Mouse (Mus musculus): ENCODE data around the gene Dmrtb1. TPM values are rescaled to one million over a fixed set of nuclear protein-coding genes. Genes with fewer than 3 reads are reported as not detected.

The Dmrtb1 gene
- total RNA-seq, 4 experiments from 2014 or later = 0.59 to 1.4 (median 0.76) TPM; not detected in 1

DNA sequence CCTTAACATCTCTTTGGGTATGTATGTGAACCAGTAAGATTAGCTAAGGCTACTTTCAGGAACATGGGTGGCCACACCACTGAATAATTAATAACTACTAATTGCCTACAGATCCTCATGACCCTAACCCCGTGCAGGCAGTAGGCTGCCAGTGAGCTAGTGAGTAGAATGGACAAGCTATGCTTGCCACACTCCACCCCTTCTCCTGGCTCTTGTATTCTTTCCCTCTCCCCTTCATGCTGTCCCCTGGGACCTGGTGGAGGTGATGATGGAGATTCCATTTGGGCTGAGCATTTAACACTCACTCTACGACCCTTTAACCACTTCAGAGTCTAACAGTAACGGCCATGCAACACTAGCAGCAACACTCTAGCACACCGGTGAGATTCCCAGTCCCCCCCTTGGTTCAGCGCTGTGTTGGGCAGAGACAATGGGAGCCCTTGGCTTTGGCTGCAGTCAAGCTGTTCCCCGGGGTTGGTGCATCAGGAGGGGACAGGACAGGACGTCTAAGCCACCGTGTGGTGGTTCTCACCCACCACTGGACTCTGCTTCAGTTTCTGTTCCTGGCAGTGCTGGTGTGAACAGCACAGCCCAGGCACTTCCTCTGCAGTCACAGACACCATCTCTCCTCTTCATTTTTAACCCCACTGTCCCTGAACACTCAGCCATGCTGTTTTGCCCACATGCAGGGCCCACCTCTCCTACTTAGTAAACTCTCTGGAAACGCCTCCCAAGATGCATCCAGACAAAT is 2.8 kb downstream of the Dmrtb1 start:
- no peak for DNase-seq (ENCODE audit: low spot score in 2 of 2)

DNA sequence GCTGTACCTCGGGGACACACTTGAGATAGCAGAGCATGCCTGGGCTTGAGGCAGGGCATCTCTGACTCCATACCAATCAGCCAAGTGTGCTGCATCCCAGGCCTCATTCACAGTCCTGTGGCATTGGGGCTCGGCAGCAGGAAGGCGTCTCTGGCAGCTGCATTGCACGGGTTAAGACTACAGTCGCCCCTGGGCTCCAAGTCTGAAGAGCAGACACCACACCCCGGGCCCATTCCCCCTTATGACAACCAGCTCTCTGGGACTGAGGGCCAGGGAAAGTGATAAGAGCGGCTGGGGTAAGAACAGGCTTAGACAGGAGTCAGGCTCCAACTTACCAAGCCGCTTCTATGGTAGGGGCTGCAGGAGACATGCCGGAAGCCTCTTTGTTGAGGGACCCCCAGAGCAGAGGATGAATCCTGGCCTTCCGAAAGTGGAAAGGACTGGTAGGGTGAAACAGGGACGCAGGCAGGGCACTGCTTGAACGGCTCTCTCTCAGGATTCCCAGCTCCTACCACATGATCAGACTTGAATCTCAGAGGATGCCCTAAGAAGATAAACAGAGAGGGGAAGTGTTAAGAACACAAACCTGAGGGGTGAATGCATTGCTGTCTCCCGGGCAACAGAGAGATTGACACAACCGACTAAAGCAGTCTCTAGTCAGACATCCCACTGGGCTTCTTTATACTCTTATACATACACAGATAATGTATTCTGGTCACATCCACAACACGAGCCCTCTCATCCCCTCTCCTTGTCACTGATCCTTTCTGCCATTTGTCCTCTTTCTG is 3.5 kb downstream of the Dmrtb1 start:
- no peak for DNase-seq (ENCODE audit: low spot score in 2 of 2)

DNA sequence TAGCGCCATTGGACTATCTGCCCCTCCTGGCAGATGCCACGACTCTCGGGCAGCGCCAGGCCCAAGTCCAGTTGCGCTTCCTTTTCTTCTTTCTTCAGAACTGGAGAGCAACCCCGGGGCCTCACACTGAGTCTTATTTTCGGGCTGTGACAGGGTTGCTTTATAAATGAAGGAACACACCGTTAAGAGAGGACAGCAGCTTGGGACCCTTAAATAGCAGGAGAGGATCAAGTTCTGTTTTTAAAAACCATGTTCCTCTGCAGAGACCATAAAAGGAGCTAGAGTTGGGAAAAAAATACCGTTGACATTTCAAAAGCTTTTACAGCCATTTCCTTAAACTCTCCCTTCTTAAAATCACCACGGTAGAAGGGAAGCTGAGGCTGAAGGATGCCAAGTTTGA is 8.4 kb downstream of the Dmrtb1 start:
- DNase-seq (ENCODE audit: low spot score in 2 of 2) = no peak

DNA sequence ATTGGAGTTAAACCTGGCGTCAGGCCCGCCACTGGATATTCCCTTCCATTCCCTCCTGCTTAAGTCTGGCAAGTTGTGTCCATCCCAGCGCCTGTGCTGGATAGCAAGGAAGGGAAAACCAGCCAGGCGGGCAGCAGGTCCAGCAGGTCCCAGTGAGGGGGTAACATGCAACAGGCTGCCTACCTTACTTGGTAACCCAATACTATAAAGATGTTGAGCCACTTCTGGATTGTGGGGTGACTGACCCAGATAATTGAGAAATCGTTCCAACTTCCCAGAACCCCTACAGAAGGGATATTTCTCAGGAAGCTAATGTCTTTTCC is 9.7 kb downstream of the Dmrtb1 start:
- no peak for DNase-seq (ENCODE audit: low spot score in 2 of 2)

DNA sequence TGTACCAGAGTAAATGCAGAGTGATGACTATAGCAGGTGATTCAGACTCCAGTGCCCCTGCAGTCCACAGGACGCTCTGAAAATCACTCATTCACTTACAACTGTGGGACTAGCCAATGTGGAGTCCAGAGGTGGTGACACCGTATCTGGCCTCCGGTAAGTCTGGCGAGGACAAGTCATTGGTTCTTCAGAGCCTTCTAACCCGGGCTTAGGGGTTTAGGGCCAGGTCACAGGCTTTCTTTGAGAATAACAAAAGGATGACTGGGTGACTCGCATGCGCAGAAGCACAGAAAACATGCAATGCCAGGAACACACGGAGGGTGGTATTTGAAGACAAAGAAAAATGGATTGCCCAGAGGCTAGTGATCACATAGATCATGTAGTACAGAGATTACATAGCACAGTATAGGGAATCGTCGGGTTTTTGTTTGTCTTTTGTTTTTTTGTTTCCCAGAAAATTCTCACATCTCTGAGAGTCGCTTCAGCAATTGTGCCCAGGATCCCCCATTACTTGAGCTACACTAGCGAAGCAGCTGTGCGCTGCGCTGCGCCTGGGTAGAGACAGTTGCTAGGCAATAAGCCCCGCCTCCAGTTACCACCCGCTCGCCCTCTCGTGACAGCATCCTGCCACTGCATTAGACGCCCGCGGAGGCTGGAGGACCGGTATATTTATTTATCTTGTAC is 10.2 kb downstream of the Dmrtb1 start:
- peak; percentile 73 to 83 for DNase-seq (ENCODE audit: low spot score in 2 of 2)

DNA sequence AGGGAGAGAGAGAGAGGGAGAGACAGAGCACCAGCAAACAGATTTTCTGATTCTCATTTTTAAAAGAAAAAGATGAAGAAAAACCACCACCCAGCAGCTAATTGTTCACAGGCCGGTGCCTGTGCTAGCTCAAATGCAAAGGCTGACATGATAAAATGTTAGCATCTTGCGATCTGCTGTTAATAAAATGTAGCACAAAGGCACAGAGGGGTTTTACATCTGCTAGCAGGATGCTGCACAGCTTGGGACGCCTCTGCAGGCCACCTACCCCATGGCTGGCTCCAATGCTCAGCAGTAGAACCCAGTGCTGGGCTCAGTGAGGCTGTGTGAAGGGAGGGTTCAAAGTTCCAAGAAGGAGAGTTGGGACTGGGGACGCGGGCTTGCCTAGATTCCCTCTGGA is 13.3 kb downstream of the Dmrtb1 start:
- DNase-seq (ENCODE audit: low spot score in 2 of 2) = peak; percentile 63 to 67

DNA sequence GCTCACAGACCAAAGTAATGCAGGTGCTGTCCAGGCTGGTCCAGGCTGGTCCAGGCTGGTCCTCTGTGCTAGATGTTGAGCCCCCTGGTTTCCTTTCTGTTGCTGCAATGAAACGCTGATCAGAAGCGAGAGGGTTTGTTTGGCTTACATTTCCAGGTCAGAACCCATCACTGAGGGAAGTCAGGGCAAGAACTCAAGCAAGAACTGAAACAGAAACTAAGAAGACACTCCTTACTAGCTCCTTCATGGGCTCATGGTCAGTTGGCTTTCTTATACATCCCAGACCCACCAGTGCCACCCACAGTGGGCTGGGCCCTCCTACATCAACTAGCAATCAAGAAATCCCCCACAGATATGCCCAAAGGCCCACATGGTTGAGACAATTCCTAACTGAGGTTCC is 15.5 kb downstream of the Dmrtb1 start:
- no peak for DNase-seq (ENCODE audit: low spot score in 2 of 2)

DNA sequence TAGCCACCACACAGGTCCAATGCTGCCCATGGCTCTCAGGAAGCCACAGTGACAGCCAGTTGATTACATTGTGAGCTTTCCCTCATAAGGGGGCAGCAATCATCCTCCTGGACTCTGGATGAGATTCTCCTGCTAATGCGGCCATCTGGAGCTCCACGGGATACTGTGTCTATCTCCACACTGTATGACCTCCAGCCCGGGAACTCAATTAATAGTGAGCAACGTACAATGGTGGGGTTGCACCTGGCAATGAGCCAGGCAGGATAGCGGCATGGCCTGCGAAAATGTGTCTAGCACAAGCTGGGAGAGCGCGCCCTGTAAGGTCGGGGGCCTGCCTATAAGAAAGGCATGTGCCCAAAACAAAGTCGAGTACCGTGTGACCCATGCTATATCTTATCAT is 23.4 kb downstream of the Dmrtb1 start:
- no peak for DNase-seq (ENCODE audit: low spot score in 2 of 2)

DNA sequence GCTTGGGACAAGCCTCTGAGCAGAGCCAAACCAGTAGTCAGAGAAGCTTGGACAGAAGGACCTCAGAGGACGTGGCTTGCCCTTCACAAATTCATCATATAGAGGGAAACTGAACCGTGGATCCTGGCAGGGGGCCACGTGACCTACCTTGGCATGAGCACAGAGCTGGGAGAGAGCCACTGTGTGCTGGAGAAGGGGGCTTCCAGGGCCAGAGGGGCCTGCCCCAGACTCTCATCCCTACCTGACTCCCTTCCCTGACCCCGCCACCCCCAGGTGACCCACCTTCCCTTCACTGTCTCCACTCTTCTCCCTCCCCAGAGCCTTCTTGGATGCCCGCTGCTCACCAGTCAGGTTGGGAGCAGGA is 30.8 kb downstream of the Dmrtb1 start:
- DNase-seq (ENCODE audit: low spot score in 2 of 2) = no peak

DNA sequence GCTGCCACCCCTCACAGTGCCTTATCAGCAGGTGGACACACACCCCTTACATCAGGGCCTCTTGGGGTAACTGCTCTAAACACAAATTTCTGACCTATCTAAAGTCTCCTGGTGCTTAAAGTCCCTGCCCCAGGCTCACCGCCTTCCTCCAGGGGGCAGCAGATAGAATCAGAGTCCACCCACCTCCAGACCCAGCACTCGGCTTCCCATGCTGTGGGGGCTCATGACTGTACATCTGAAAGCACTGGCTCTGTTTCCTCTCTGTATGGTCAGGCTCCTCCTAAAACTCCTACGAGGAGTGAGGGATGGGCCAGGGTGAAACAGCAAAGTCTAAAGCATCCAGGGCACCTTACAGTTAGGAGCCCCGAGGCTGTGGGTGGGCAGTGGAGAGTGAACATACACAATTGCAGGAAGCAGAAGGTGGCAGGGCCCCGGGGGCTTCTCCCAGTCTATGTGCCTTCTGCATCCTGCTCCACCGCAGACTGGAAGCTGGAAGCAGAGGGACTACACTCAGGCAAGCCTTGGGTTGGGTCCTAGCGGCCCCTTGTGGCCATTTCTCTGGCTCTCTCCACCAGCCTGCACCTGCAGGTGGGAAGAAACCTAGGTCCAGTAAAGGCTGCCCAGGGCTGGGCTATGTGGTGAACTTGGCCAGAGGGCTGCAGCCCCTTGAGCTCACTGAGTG is 31.3 kb downstream of the Dmrtb1 start:
- DNase-seq (ENCODE audit: low spot score in 2 of 2) = peak; percentile 64 to 84

DNA sequence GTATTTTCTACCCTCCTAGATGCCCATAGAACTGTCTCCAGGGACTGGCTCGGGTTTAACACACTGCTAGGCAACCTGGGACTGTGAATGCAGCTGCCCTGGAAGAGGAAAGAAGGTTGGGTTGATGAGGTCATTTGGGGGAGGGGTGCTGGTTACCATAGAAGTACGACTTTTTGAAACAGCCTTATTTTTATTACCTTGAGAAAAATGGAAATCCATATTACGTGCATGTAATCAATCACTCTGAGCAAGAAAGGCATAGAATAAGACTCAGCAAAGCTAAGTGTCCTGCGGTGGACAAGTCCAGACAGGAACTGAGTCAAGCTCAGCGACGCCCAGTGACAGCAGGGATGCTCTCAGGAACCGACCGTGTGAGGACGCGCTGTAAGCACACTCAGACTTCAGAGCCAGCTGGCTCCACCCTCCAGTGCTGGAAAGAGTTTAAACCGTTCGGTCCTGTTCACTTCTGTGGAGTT is 33.0 kb downstream of the Dmrtb1 start:
- DNase-seq (ENCODE audit: low spot score in 2 of 2) = peak in 1 of 2 experiments; percentile 23

DNA sequence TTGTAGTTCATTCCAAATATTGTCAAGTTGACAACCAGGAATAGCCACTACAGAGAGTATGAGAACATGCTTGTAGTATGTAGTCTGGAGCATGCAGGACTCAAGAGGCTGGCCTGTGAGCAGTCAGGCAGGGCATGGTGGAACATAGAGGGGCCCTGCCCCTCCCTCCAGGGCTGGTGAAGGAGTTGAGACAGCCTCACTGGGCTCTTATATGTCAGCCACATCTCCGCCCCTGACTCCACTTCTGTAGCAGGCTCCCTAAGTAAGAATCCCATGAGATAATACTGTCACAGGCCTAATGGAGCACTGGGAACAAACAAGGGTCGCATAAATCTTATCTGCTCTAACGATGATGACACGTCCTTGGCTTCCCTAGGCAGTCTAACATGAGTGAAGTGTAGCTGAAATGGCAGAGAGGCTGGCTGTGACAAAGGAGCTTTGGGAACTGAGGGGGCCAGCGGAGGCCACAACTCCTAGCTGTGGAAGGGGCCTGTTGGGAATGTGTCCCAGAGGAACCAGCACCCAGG is 35.0 kb downstream of the Dmrtb1 start:
- no peak for DNase-seq (ENCODE audit: low spot score in 2 of 2)

DNA sequence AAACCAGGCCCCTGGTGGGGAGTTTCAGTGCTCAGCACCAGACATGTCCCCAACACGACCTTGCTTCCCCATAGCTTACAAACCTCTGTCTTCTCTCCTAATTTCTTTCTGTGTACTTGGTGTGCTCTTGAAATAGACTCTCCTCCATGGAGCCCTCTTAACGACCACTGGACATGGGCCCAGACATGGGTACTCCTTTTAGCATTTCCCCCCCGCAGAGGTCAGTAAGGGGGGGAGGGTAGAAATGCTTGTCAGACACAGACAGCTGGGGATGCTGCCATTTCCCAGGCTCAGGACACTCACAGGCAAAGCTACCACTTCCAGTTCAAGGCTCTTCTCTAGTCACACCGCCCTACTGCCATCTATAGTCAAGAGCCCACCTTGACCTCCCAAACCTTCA is 42.4 kb downstream of the Dmrtb1 start:
- DNase-seq (ENCODE audit: low spot score in 2 of 2) = no peak

DNA sequence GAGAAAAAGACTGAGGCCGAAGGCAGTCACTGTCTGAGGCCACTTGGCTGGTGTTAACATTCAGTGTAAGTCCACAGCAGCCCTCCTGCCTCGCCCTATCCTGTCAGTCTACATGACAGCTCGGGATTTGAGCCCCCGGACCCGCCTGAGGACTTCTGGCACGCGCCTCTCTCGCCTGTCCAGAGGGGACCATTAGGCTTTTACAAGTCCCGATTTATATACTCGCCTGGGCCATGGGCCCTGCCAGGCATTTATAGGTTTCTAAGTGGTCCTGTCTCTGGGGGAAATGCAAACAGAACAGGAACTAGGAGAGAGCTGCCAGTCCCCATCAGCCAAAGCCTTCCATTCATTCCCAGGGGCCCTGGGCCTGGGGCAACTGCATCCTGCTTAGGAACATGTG is 45.7 kb downstream of the Dmrtb1 start:
- DNase-seq (ENCODE audit: low spot score in 2 of 2) = no peak

DNA sequence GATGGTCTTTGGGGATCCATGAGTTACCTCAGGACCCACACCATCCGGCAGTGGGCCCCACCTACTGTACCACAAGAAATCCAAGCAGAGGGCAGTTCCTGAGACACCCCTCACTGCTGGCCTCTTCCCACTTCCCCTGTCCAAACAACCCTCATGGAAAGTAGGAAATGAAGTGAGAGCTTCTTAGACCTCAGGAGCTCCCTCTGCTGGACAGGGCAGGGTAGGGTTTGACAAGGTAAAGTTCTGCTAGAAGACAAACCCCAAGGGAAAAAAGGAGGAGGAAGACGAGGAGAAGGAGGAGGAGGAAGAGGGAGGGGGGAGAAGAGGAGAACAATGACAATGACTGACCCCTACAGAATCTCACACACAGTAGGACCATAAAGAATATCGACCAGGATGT is 46.4 kb downstream of the Dmrtb1 start:
- peak in 1 of 2 experiments; percentile 21 for DNase-seq (ENCODE audit: low spot score in 2 of 2)

DNA sequence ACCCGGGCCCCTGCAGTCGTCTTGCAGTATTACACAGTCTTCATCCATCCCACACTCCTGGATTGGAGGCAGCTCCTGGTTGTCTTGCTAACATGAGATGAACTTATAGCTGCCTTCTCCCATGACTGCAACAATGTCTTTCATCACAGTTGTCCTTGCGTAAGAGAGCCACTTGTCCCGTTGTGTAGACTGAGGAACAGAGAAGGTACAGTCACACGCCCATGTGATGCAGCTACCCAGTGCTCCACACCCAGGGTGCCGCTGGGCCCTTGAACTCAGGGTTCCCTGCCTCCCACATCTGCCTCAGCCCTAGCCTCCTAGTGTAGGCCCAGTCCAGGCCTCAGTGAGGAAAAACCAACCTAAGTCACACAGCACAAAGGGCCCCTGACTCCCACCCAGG is 47.9 kb downstream of the Dmrtb1 start:
- DNase-seq (ENCODE audit: low spot score in 2 of 2) = no peak

DNA sequence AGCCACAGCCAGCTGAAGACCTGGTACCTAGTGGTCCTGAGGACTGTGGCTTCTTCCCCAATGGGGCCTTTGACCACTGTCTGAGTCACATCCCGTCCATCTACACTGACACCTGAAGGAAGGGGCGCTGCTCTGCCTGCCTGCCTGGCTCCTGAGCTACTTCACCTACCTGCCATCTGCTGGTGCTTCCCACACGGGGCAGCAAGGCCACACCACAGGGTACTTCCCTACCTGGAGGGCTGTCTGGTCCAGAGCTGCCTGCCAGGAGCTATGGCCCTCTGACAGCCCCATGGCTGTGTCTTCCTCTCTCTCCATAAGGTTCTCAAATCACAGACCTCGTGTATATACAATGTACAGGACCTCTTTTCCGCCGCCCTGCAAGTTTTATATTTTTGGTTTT is 49.4 kb downstream of the Dmrtb1 start:
- DNase-seq (ENCODE audit: low spot score in 2 of 2) = no peak

DNA sequence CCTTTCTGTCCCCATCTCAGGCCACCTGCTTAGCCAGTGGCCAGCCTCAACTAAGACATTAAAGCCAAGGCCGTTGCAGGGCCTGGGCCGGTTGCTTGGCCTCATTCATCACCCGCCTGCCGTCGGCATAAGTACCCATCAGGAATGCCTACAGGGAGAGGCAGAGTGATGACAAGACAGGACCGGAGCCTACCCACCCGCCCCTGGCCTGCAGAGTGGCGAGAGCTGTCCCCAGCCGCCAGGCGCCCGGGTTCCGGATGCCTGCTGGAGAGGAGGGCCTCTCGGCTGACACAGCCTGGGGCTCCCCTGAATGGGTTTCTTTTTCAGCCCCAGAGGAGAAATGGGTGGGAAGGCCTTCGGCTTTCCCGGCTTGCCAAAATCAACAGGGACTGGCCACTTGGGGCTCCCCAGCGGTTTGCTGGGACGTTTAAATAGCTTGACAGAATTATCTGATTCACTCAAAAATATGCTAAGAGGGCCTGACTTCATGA is 55.1 kb downstream of the Dmrtb1 start:
- DNase-seq (ENCODE audit: low spot score in 2 of 2) = no peak

DNA sequence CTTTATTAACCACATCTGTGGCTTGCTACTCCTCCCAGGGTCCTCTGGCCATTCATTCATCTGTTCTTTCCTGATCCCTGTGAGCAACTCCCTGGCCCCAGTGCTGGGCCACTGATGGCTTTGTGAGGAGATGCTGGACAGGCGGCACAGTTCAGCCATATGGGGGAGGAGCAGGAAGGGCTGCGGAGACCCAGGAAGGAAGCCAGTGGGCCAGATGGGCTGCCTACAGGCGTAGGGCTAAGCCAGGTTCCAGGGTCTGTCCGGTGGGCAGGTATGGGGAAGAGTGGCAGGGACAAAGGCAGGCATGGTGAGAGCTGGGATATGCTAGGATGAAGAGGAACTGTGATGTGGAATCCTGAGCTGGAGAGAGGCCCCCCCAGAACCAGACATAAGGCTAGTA is 55.8 kb downstream of the Dmrtb1 start:
- DNase-seq (ENCODE audit: low spot score in 2 of 2) = no peak
